Mouse (Mus musculus): Measurements from ENCODE around the gene Pnp.
"Not testable (repeated sequence)": the region's sequence is repeated elsewhere in the genome, so short reads cannot be mapped to it uniquely, and the experiment has no call there.

The Pnp gene

GRCm38 (mm10) chr14:50978451-50978850 is 47.6 kb downstream of the Pnp start:
- not testable (repeated sequence) for DNase-seq

GRCm38 (mm10) chr14:50979631-50980030 is 48.7 kb downstream of the Pnp start:
- no peak for DNase-seq

GRCm38 (mm10) chr14:50981207-50981606 is 50.3 kb downstream of the Pnp start:
- no peak for DNase-seq

GRCm38 (mm10) chr14:50981837-50982236 is 51.0 kb downstream of the Pnp start:
- DNase-seq: no peak

- no peak for DNase-seq
These were observed 56.8 kb downstream of the Pnp start for GRCm38 (mm10) chr14:50987668-50988067.

GRCm38 (mm10) chr14:50991037-50991436 is 60.2 kb downstream of the Pnp start:
- no peak for DNase-seq

- DNase-seq: no peak
These were observed 66.2 kb downstream of the Pnp start for GRCm38 (mm10) chr14:50997088-50997487.

GRCm38 (mm10) chr14:50997999-50998666 is 67.3 kb downstream of the Pnp start:
- no peak for DNase-seq

- no peak for DNase-seq
These were observed 76.4 kb downstream of the Pnp start, which contains the start of gene Rnase10 for GRCm38 (mm10) chr14:51007152-51007801. TSS of gene Rnase10 (plus strand) at chr14:51007751.

GRCm38 (mm10) chr14:51007914-51008713 is 77.2 kb downstream of the Pnp start:
- peak; percentile 44 for DNase-seq

- DNase-seq: no peak
These were observed 77.9 kb downstream of the Pnp start for GRCm38 (mm10) chr14:51008781-51009180.

GRCm38 (mm10) chr14:51009572-51009971 is 78.7 kb downstream of the Pnp start:
- DNase-seq: no peak

GRCm38 (mm10) chr14:51014724-51015123 is 83.8 kb downstream of the Pnp start:
- DNase-seq: not testable (repeated sequence)

Measured in right cerebral cortex, postnatal 25 days (tissue).